Mouse (Mus musculus): Measurements from ENCODE around the gene Meis2.

The Meis2 gene

GRCm38 (mm10) chr2:116065570-116066005, at the start of gene Meis2:
Meis2 (minus strand) TSS chr2:116065839.
- DNase-seq (ENCODE audit: low read depth, low spot score), result peak; percentile 77

DNA sequence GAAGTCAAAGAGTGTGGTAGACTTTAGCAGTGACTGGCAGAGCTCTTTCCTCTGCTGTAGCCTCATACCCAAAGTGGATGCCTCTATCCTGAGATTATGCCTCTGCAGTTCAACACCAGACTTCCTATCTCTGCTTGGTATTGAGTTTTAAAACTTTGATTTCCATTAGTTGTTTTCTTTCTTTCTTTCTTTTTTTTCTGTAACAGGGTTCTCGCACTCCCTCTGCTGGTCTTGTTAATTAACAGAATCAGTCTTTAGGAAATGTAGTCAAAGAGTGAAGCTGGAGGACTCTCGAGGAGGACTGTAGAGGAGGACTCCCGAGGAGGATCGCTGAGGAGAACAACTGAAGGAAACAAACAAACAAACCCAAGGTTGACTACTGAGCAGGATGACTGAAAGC, 40.6 kb upstream of the Meis2 start:
- DNase-seq (ENCODE audit: low read depth, low spot score), result no peak

DNA sequence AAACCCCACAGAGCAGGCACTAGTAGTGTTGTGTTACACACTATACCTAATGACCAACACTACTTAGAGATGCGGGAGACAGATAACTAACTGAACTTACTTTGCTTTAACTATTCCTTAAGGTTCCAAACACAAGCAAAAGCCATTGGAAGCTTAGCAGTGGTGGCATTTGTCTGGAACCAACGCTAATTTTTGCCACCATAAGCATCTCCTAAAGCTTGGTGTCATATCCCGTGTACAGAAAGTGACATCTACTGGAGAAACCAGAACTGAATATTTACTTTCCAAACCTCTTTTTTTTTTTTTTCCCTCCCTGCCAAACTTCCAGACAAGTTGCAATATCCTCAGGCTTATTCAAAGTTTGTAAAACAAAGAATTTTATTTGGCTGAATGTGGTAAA, 39.5 kb upstream of the Meis2 start:
- no peak for DNase-seq (ENCODE audit: low read depth, low spot score)

DNA sequence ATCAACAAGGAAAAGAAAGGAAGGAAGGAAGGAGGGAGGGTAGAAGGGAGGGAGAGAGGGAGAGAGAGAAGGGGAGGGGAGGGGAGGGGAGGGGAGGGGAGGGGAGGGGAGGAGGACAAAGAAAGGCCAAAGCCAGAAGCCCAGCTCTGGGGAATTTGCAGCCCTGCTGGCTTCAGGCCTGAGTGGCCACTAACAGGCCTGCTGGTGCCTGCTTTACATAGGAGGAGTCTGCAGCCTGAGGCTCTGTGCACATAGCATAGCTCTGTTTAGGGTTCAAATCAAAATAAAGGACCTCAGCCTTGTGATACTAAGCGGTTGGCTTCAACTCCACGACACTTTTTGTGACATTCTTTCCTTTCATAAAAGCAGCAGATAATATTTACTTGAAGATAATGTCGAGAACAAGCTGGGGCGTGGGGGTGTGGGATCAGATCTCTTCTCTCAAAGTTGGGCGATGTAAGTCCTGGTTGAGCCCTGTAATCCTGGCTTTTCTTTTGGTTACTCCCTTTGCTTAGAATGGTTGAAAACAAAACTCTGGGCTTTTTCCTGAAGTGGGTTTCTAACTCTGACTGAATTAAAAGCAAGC, 37.9 kb upstream of the Meis2 start:
- no peak for DNase-seq (ENCODE audit: low read depth, low spot score)

- peak; percentile 10 for DNase-seq (ENCODE audit: low read depth, low spot score)
Measured at GRCm38 (mm10) chr2:116101221-116101620, 35.6 kb upstream of the Meis2 start.

DNA sequence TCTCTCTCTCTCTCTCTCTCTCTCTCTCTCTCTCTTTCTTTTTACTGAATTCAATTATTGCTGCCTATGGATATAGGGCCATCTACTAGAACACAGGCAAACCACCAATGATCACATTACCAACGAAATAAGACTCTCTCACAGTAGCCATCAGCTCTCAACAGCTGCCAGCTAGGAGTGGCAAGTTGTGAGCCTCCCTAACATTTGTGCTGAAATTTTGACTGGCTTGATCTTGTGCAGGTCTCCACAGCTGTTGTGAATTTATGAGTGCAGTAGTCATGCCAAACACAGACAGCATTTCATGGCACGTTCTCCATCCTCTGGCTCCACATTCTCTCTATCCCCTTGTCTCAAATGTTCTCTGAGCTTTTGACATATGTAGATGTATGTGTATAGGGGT, 15.3 kb upstream of the Meis2 start:
- no peak for DNase-seq (ENCODE audit: low read depth, low spot score)

DNA sequence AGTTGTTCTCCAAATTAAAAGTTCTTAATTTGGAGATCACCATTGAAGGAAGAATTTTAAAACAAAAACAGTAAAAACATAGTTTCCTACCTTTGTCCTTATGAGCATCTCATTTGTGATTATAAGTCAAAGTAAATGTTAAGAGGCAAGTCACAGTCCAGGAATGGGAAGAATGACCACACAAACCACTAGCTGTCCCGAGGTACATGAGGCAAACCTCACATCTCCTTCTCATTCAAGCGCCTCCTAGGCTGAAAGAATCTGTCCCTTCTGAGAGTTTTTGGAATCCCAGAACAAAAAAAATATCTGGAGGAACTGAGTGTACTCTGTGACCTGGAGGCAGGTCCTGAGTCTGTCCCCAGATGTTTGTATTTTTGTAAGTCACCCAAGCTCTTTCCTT, 13.2 kb upstream of the Meis2 start:
- no peak for DNase-seq (ENCODE audit: low read depth, low spot score)

DNA sequence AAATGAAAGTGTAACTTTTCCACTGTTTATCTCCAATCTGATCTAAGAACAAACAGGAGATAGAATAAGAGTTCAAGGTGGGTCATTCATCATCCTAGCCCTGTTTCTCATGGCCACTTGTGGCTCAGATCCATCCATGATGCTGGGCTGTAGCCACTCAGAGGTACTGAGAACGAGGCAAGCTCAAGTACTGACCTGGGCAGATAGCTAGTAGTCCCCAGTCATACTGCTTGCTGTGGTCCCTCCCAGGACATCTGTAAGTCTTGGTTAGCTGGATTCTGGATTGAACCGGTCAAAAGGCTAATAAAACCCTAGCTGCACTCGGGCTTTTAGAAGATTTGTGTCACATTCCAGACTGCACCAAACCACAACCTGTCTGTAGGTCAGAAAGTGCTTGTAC, 12.1 kb upstream of the Meis2 start:
- no peak for DNase-seq (ENCODE audit: low read depth, low spot score)

GRCm38 (mm10) chr2:116076752-116077480, 11.3 kb upstream of the Meis2 start:
- DNase-seq (ENCODE audit: low read depth, low spot score), result no peak

DNA sequence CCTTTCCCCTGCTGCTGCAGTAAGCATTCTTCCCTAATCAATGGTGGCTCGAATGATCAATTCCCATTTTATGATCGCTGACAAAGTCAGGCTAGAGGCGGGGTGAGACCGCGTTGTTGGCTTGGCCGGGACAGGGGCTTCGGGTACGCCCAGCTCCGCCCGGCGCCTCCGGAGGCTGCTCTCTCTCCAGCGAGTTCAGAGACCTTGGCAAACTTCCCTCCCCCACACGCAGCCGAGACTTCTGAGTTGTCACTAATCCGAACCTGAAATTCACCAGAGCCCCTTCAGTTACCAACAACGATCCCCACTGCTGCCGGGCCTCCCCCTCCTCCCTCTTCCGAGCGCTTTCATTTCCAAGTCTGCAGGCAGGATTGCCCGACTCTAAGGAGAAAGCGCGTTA, 10.3 kb upstream of the Meis2 start:
- DNase-seq (ENCODE audit: low read depth, low spot score), result no peak

GRCm38 (mm10) chr2:116075477-116075876, 9.8 kb upstream of the Meis2 start:
- DNase-seq (ENCODE audit: low read depth, low spot score), result no peak

- DNase-seq (ENCODE audit: low read depth, low spot score), result no peak
Measured at GRCm38 (mm10) chr2:116074726-116075440, 9.2 kb upstream of the Meis2 start.

DNA sequence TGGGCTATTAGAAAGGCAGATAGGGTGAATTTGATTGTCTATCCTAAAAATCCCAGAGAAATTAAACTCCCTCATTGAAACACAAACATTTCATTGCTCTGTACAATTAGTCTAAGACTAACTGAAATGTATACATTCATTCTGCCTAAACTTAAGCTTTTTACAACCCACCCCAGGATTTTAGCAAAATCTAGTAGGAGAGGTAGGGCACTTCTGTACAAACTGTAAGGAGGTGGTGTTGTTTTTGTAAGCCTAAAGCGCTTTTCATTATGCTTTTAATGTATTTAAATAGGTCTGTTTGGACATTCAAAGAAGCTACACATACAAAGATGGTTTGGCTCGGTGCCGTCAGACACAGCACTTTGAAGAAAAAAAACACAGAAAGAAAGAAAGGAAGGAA, 8.4 kb upstream of the Meis2 start:
- DNase-seq (ENCODE audit: low read depth, low spot score), result no peak

- no peak for DNase-seq (ENCODE audit: low read depth, low spot score)
Measured at GRCm38 (mm10) chr2:116073311-116073904, 7.8 kb upstream of the Meis2 start.

DNA sequence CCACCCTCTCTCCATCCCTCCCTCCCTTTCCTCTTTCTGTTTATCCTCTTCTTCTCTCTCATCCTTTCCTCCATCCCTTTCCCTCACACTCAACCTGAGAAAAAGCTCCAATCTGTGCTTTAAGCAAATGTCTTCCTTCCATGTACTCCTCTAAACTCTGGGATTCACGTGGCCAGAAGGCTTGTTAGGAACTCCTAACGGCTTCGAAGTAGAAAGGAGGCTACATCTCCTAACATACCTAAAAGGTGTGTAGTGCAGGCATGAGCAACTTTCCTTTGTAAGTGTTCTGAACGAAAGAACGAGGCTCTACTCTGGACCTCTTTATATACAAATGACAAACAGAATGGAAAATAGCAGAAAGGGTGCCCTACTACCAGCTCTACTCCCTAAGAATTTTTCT, 7.1 kb upstream of the Meis2 start:
- DNase-seq (ENCODE audit: low read depth, low spot score), result no peak

DNA sequence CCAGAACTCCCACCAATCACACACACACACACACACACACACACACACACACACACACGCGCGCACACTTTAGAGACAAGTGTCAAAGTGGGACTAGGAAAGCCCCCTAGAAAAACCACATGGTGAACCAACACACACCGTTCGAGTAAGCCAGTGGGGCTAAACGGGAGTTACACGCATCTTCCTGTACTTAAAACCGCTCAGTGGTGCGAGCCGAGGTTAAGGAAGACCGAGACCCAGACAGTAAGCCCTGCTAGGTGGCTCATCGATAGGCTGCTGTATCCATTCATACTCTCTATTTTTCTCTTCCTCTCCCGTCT, 6.6 kb upstream of the Meis2 start:
- DNase-seq (ENCODE audit: low read depth, low spot score), result no peak

- DNase-seq (ENCODE audit: low read depth, low spot score), result no peak
Measured at GRCm38 (mm10) chr2:116071571-116072320, 6.1 kb upstream of the Meis2 start.

DNA sequence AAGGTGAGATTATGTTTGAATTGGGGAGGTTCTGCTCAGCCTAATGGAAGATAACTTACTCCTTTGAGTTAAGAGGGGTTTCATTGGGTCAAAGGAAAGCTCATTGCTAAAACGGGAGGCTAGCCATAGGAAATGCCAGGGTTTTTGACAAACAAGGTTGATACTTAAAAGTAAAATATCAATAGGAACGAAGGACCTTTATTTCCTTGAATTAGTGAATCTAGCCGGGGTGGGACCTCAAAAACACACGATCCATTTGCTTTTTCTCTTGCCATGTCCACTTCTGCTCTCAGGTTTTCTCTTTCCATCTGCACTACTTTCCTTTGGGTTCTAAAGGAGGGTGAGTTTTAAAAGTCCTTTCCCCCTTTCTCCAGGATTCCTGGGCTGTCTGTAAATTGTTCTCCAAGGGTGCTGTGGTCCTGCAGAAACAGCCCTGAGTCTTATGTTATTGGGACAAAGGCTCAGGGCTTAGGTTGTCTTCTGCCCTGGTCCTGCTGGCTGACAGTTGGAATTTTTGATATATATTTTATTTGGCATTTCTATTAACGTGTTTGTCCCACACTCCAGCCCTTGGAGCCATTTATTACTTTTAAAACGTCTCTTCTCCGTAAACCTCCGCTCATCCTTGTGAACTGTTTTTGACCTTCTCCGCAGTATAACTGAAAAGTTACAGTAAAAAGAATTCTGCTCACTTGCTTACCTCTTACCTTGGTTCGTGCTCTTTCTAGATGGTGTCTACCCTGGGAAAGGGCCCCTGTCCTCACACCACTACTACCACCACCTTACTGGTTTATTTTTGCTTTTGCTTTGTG, 5.2 kb upstream of the Meis2 start:
- DNase-seq (ENCODE audit: low read depth, low spot score), result no peak

GRCm38 (mm10) chr2:116069451-116070225, 4.0 kb upstream of the Meis2 start:
- DNase-seq (ENCODE audit: low read depth, low spot score), result no peak

- DNase-seq (ENCODE audit: low read depth, low spot score), result no peak
Measured at GRCm38 (mm10) chr2:116068901-116069300, 3.3 kb upstream of the Meis2 start.
